Mouse (Mus musculus) neural tube, embryonic 12.5 days (tissue): ENCODE results near the gene Ndufaf2. TPM values are rescaled to one million over a fixed set of nuclear protein-coding genes. Genes with fewer than 3 reads are reported as not detected.

Source experiments
- ATAC-seq: fragments of 200-750 bp; cut with Nextera tagmentation; 2 replicates; pipeline ENCODE4 v1.8.0; 2017; ENCODE audit warnings: low read depth, mild to moderate bottlenecking, moderate TSS enrichment, moderate library complexity; ENCODE audit not compliant: low FRiP score
- H3K27ac ChIP-seq: fragments of 300-500 bp; sonication (generic); 2 replicates; pipeline ENCODE4 v1.5.1; 2016
- H3K27me3 ChIP-seq: fragments of 300-500 bp; sonication (generic); replicated peaks from 2 replicates; pipeline ENCODE4 v1.6.1; 2016; ENCODE audit warnings: mild to moderate bottlenecking
- H3K36me3 ChIP-seq: fragments of 300-500 bp; sonication (generic); 2 replicates; pipeline ENCODE4 v1.6.1; 2016; ENCODE audit warnings: mild to moderate bottlenecking
- H3K4me1 ChIP-seq: fragments of 300-500 bp; sonication (generic); 2 replicates; pipeline ENCODE4 v1.6.1; 2016
- H3K4me2 ChIP-seq: fragments of 300-500 bp; sonication (generic); replicated peaks from 2 replicates; pipeline ENCODE4 v1.6.1; 2016; ENCODE audit warnings: mild to moderate bottlenecking
- H3K4me3 ChIP-seq: fragments of 300-500 bp; sonication (generic); 2 replicates; pipeline ENCODE4 v1.5.1; 2016
- H3K9ac ChIP-seq: fragments of 300-500 bp; sonication (generic); 2 replicates; pipeline ENCODE4 v1.6.1; 2016; ENCODE audit warnings: mild to moderate bottlenecking
- H3K9me3 ChIP-seq: fragments of 300-500 bp; sonication (generic); 2 replicates; pipeline ENCODE4 v1.6.1; 2016; ENCODE audit warnings: mild to moderate bottlenecking
- WGBS: fragments of 180-500 bp; shearing (Covaris S2); methylation state at CpG from one replicate; pipeline ENCODE4 v1.1.7; 2016; 5-methylcytosine and 5-hydroxymethylcytosine counted together
- polyA plus RNA-seq: library from polyadenylated mRNA; unstranded; fragments of >200 nt; fragmentation: Nextera tagmentation; extraction: Ambion mirVana; gene quantifications from 2 replicates; pipeline ENCODE4 v1.2.1, GENCODE M21; 2016

Gene Ndufaf2
- polyA plus RNA-seq, 1 experiment from 2014 or later: 79.0 TPM

GRCm38 (mm10) chr13:108170002-108170401 is 11.6 kb upstream of the Ndufaf2 start:
- WGBS: 93% methylated on average over 1 of the region's 1 CpGs
- no peaks in the 10 kb centered on the region for H3K4me1 ChIP-seq
- H3K9ac ChIP-seq: no peak overlapping the region
- no peaks in the 10 kb centered on the region for H3K9me3 ChIP-seq
- H3K4me3 ChIP-seq: no peak overlapping the region
- H3K4me2 ChIP-seq: no peak overlapping the region
- H3K27me3 ChIP-seq: no peaks in the 10 kb centered on the region
- ATAC-seq: no peak
- peaks cover 30% of the 10 kb centered on the region for H3K36me3 ChIP-seq
- H3K27ac ChIP-seq: no peak overlapping the region

DNA sequence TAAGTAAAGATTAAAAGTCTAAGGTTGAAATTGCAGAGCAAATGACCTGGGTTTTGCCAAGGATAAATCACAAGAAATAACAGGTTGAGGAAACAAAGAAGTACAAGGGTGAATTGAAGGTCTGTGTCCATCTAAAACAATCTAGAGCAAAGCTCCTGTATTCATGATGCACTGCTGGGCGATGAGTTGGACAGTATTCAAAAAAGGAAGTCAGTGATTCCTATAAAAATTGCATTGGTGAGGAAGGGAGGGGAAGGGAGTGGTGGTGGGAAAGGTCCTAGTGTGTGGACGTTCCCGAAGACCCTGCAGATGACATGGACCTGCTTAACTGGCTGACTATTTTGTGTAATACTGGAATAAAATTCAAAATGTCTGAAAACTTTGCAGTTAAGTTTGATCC is 6.2 kb upstream of the Ndufaf2 start:
- no peak overlapping the region for H3K27ac ChIP-seq
- WGBS: 93% methylated on average over 3 of the region's 3 CpGs

GRCm38 (mm10) chr13:108163912-108164311 is 5.5 kb upstream of the Ndufaf2 start:
- Histone ChIP-seq H3K4me1 (peaks cover 7% of the 10 kb centered on the region; the same call in 1 of the 2 replicates), H3K4me2 (no peak overlapping the region), H3K9ac (no peak overlapping the region), H3K4me3 (no peak overlapping the region), H3K9me3 (no peaks in the 10 kb centered on the region), H3K36me3 (peaks cover 8% of the 10 kb centered on the region; the same call in 1 of the 2 replicates), H3K27ac (no peak overlapping the region), H3K27me3 (no peaks in the 10 kb centered on the region)
- ATAC-seq: no peak
- WGBS: 93% methylated on average over 9 of the region's 9 CpGs

More for the DNA sequence above, 6.2 kb upstream of the Ndufaf2 start:
- H3K36me3 ChIP-seq: peaks cover 8% of the 10 kb centered on the region; the same call in 1 of the 2 replicates
- H3K27me3 ChIP-seq: no peaks in the 10 kb centered on the region
- H3K4me2 ChIP-seq: no peak overlapping the region
- peaks cover 2% of the 10 kb centered on the region; the same call in 1 of the 2 replicates for H3K4me1 ChIP-seq
- H3K9ac ChIP-seq: no peak overlapping the region
- H3K9me3 ChIP-seq: no peaks in the 10 kb centered on the region
- no peak overlapping the region for H3K4me3 ChIP-seq
- no peak for ATAC-seq

GRCm38 (mm10) chr13:108159963-108160362 is 1.5 kb upstream of the Ndufaf2 start:
- ATAC-seq: no peak
- Histone ChIP-seq H3K4me1 (peaks cover 7% of the 10 kb centered on the region; the same call in 1 of the 2 replicates), H3K9me3 (no peaks in the 10 kb centered on the region), H3K4me2 (peak overlapping the region; percentile 75), H3K36me3 (peaks cover 8% of the 10 kb centered on the region; the same call in 1 of the 2 replicates), H3K27me3 (no peaks in the 10 kb centered on the region), H3K4me3 (no peak overlapping the region), H3K9ac (no peak overlapping the region), H3K27ac (no peak overlapping the region)
- 74% methylated on average over 7 of the region's 7 CpGs for WGBS

DNA sequence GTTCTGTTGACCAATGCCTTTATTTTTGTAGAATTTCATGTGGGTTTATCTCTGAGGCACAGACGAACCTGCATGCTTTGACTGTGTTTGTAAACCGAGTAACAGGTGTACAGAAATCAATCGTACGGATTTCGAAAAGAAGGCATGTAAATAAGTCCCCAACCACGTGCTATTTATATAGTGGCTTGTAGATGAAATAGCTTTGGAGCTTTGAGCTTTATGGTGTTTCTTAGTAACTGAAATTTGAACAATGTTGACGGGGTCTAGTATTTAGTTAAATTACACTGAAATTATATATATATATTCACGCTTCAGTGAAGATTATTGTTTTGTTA is 785 bp upstream of the Ndufaf2 start:
- H3K9ac ChIP-seq: peak overlapping the region; percentile 71
- peaks cover 8% of the 10 kb centered on the region; the same call in 1 of the 2 replicates for H3K36me3 ChIP-seq
- peak overlapping the region; percentile 90 for H3K4me3 ChIP-seq
- 8% methylated on average over 8 of the region's 8 CpGs for WGBS
- peak overlapping the region; percentile 75 for H3K4me2 ChIP-seq
- H3K27ac ChIP-seq: no peak overlapping the region
- H3K9me3 ChIP-seq: no peaks in the 10 kb centered on the region
- ATAC-seq: no peak
- H3K4me1 ChIP-seq: peaks cover 7% of the 10 kb centered on the region; the same call in 1 of the 2 replicates
- H3K27me3 ChIP-seq: no peaks in the 10 kb centered on the region

GRCm38 (mm10) chr13:108157732-108158464 is 525 bp downstream of the Ndufaf2 start:
- Histone ChIP-seq H3K27ac (no peak overlapping the region), H3K4me1 (peaks cover 7% of the 10 kb centered on the region; the same call in 1 of the 2 replicates), H3K4me3 (peak overlapping the region; percentile 90), H3K36me3 (peaks cover 6% of the 10 kb centered on the region; the same call in 1 of the 2 replicates), H3K9ac (peak overlapping the region; percentile 71), H3K9me3 (no peaks in the 10 kb centered on the region), H3K4me2 (peak overlapping the region; percentile 75), H3K27me3 (no peaks in the 10 kb centered on the region)
- WGBS: 2% methylated on average over 41 of the region's 42 CpGs
- ATAC-seq: peak; percentile 74; the same call in 1 of the 2 replicates

- H3K27ac ChIP-seq: no peak overlapping the region
- H3K4me2 ChIP-seq: no peak overlapping the region
- no peaks in the 10 kb centered on the region for H3K27me3 ChIP-seq
- ATAC-seq: no peak
- no peak overlapping the region for H3K9ac ChIP-seq
- no peaks in the 10 kb centered on the region for H3K9me3 ChIP-seq
- WGBS: 83% methylated on average over 2 of the region's 2 CpGs
- peaks cover 6% of the 10 kb centered on the region; the same call in 1 of the 2 replicates for H3K36me3 ChIP-seq
- H3K4me1 ChIP-seq: peaks cover 7% of the 10 kb centered on the region; the same call in 1 of the 2 replicates
- no peak overlapping the region for H3K4me3 ChIP-seq
Measured at GRCm38 (mm10) chr13:108157156-108157555, 1.3 kb downstream of the Ndufaf2 start.

DNA sequence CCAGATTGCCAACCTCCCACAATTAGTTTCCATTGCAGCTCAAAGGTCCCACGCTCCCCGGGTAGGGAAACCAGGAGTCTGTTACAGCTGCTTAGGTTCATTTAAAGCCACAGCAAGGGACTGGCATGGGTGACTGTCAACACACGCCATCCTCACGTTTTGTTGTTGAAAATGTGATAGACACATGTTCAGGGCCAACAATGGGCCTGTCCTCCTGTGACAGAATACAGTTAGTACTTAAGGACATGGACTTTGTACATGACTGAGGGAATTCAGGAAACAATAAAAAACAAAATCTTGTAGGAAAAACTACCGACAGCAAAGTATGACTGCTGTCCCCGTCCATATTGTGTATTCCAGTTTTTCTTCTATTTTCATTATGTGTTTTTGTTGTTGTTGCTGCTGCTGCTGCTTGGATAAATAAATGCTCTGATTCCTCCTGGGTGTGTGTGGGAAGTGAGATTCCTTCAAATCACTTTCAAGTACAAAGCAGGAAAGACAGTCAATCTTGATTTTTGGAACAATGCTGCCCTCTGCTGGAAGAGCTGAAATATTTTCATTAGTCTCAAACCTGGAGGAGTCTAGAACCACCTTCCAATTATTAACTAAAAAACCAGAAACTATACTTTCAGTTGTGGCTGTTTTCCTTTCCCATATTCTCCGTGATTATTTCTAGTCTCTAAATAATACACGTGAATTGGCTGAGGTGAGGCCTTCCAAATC is 5.6 kb downstream of the Ndufaf2 start:
- no peaks in the 10 kb centered on the region for H3K9me3 ChIP-seq
- ATAC-seq: no peak

GRCm38 (mm10) chr13:108151782-108152181 is 6.6 kb downstream of the Ndufaf2 start:
- ATAC-seq: no peak
- H3K4me2 ChIP-seq: no peak overlapping the region
- no peak overlapping the region for H3K9ac ChIP-seq
- no peaks in the 10 kb centered on the region for H3K36me3 ChIP-seq
- no peaks in the 10 kb centered on the region for H3K4me1 ChIP-seq
- H3K27me3 ChIP-seq: no peaks in the 10 kb centered on the region
- no peaks in the 10 kb centered on the region for H3K9me3 ChIP-seq
- H3K4me3 ChIP-seq: no peak overlapping the region
- no peak overlapping the region for H3K27ac ChIP-seq

More for the DNA sequence above, 5.6 kb downstream of the Ndufaf2 start:
- Histone ChIP-seq H3K36me3 (no peaks in the 10 kb centered on the region), H3K4me3 (no peak overlapping the region), H3K27ac (no peak overlapping the region), H3K4me1 (no peaks in the 10 kb centered on the region; the same call in 1 of the 2 replicates), H3K27me3 (no peaks in the 10 kb centered on the region), H3K9ac (no peak overlapping the region), H3K4me2 (no peak overlapping the region)
- WGBS: 68% methylated on average over 8 of the region's 8 CpGs

DNA sequence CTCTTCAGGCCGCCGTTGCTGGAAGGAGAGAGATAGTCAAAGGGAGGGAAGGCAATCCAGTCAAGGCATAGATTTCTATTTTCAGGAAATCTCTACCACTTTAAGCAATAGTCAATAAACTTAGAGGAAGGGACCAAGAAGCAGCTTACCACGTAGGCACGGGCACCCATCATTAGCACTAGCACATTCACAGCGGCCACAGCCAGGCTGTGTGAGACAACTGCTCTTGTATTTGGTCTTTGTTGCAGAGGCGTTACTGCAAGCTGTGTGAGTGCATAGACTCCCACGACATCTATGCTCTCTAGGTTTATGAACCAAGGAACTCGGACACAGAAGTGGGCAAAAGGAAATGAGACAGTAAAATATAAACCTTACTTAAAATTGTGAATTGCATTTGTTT is 14.3 kb downstream of the Ndufaf2 start:
- 90% methylated on average over 8 of the region's 8 CpGs for WGBS
- Histone ChIP-seq H3K4me3 (no peak overlapping the region), H3K27ac (no peak overlapping the region), H3K4me1 (no peaks in the 10 kb centered on the region), H3K9ac (no peak overlapping the region), H3K4me2 (no peak overlapping the region), H3K36me3 (no peaks in the 10 kb centered on the region), H3K9me3 (no peaks in the 10 kb centered on the region), H3K27me3 (no peaks in the 10 kb centered on the region)
- ATAC-seq: no peak

DNA sequence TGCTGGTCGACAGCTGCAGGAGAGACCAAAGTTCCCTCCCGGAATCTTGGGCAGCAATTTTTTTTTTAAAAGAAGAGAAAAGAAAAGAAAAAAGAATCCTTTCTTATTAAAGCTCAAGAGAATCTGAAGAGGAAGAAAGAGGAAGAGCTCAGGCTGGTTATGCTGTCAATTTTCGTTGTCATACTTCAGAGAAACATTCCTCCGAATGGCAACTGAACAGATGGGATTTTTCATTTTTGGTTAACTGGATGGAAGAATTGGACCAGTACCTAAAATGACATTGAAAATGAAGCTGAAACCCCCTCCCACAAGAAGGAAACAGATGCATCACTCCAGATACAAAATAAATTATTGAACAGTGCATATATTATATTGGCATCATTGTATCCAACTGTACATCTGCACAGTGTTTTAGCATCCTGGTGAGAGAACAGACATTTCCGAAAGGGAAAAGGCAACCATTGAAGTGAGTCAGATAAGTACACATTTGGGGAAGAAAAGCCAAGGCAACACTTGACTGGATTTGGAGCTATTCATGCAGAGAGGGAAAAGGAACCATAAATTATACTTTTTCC is 19.9 kb downstream of the Ndufaf2 start:
- Histone ChIP-seq H3K36me3 (no peaks in the 10 kb centered on the region), H3K9ac (no peak overlapping the region), H3K4me2 (no peak overlapping the region), H3K4me3 (no peak overlapping the region), H3K4me1 (no peaks in the 10 kb centered on the region), H3K27ac (no peak overlapping the region), H3K9me3 (no peaks in the 10 kb centered on the region), H3K27me3 (no peaks in the 10 kb centered on the region)
- no peak for ATAC-seq
- WGBS: 93% methylated on average over 5 of the region's 5 CpGs

- H3K27ac ChIP-seq: no peak overlapping the region
- H3K9me3 ChIP-seq: no peaks in the 10 kb centered on the region
- H3K4me3 ChIP-seq: no peak overlapping the region
- no peak overlapping the region for H3K4me2 ChIP-seq
- WGBS: 84% methylated on average over 6 of the region's 6 CpGs
- no peaks in the 10 kb centered on the region for H3K27me3 ChIP-seq
- H3K9ac ChIP-seq: no peak overlapping the region
- H3K36me3 ChIP-seq: no peaks in the 10 kb centered on the region
- H3K4me1 ChIP-seq: no peaks in the 10 kb centered on the region
- ATAC-seq: no peak
Measured at GRCm38 (mm10) chr13:108135617-108136016, 22.8 kb downstream of the Ndufaf2 start.
